ENCODE assay signal across 7 mouse cellular contexts in genomic region chr9:59723096-59723657, GRCm38 (mm10). TPM values are rescaled to one million over a fixed set of nuclear protein-coding genes. Genes with fewer than 3 reads are reported as not detected.
DNase-seq lines count a peak whose midpoint lies in the region; ATAC-seq and TF ChIP-seq lines count a peak whose summit lies in the region.

No protein-coding gene starts in this region.

- peak; percentile 93 for ATAC-seq in megakaryocyte-erythroid progenitor cell, adult 5-6 weeks (replicated peaks; ENCODE audit: low FRiP score, low TSS enrichment, poor library complexity, severe bottlenecking)

- peaks cover 6% of the 10 kb centered on the region; the same call in 1 of the 2 replicates for H3K4me1 ChIP-seq in cortical plate, adult 2 months (ENCODE audit: control insufficient read depth, insufficient read depth, low read length)

- H3K27ac ChIP-seq in cortical plate, adult 2 months (ENCODE audit: insufficient read depth, low read length): no peak overlapping the region

- peak; percentile 50 to 53 for DNase-seq in adrenal gland, adult 18-20 months (ENCODE audit: low spot score in 2 of 2)
- DNase-seq in gastrocnemius, postnatal 10 days: peak; percentile 56
- peak; percentile 86 for DNase-seq in induced T-regulatory cell, adult 2 months (ENCODE audit: low read depth)
- DNase-seq in left cerebral cortex, adult 8-10 months (ENCODE audit: low spot score in 2 of 2): peak; percentile 51 to 61
- DNase-seq in right cerebral cortex, postnatal 4 days: peak; percentile 61

- peak; percentile 87 for TF ChIP-seq CTCF in cortical plate, adult 2 months (IDR thresholded peaks at IDR 0.05; ENCODE audit: extremely low read depth, insufficient read depth, low read length)

- peak overlapping the region; percentile 32 for H3K4me3 ChIP-seq in cortical plate, adult 2 months (ENCODE audit: insufficient read depth, low read length)

- TF ChIP-seq POLR2A in cortical plate, adult 2 months (IDR thresholded peaks at IDR 0.05; ENCODE audit: extremely low read depth, insufficient read depth, low read length): 0 out of 2 replicates have a peak, but pooled peaks have one; percentile 8

RNA-seq across cellular contexts. Expression of gene Senp8, which starts 27.3 kb away (rescaled TPM):
- total RNA-seq in adrenal gland, adult 18-20 months (2021): 10 to 100 TPM in 1 of 2 experiments, 1 to 10 TPM in 1; 9.2 to 11.7 TPM
- polyA plus RNA-seq in cortical plate, adult 2 months (2012; rRNA removed): 5.1 and 6.3 TPM in 2 replicates
- total RNA-seq in gastrocnemius, postnatal 10 days (2021): 1 to 10 TPM; 6.5 to 8.5 TPM
- total RNA-seq in left cerebral cortex, adult 8-10 months (2022): 1 to 10 TPM; 7.7 to 9.4 (median 7.8) TPM
- total RNA-seq in megakaryocyte-erythroid progenitor cell, adult 5-6 weeks (2014; fragmentation: Nextera tagmentation): 3.3 and 3.6 TPM in 2 replicates
- 3.8 and 5.6 TPM in 2 replicates for total RNA-seq in megakaryocyte-erythroid progenitor cell, adult 5-6 weeks (2017)

RNA-seq across cellular contexts. Expression of gene Myo9a, which starts 27.5 kb away (rescaled TPM):
- total RNA-seq in adrenal gland, adult 18-20 months (2021): 10 to 100 TPM; 10.2 to 12.1 TPM
- polyA plus RNA-seq in cortical plate, adult 2 months (2012; rRNA removed): 23.8 and 24.2 TPM in 2 replicates
- 10 to 100 TPM; 14.9 to 24.5 TPM for total RNA-seq in gastrocnemius, postnatal 10 days (2021)
- 10 to 100 TPM; 66.3 to 92.0 (median 74.4) TPM for total RNA-seq in left cerebral cortex, adult 8-10 months (2022)
- 12.0 and 19.4 TPM in 2 replicates for total RNA-seq in megakaryocyte-erythroid progenitor cell, adult 5-6 weeks (2014; fragmentation: Nextera tagmentation)
- total RNA-seq in megakaryocyte-erythroid progenitor cell, adult 5-6 weeks (2017): 11.8 and 15.9 TPM in 2 replicates

RNA-seq across cellular contexts. Expression of gene Gramd2, which starts 43.2 kb away (rescaled TPM):
- under 1 TPM; 0.13 to 0.64 TPM for total RNA-seq in adrenal gland, adult 18-20 months (2021)
- 18.7 and 18.9 TPM in 2 replicates for polyA plus RNA-seq in cortical plate, adult 2 months (2012; rRNA removed)
- 1 to 10 TPM in 1 of 2 experiments, under 1 TPM in 1; 0.21 to 1.6 TPM for total RNA-seq in gastrocnemius, postnatal 10 days (2021)
- 10 to 100 TPM in 3 of 4 experiments, 1 to 10 TPM in 1; 8.1 to 14.0 (median 10.7) TPM for total RNA-seq in left cerebral cortex, adult 8-10 months (2022)
- not detected in 2 replicates for total RNA-seq in megakaryocyte-erythroid progenitor cell, adult 5-6 weeks (2014; fragmentation: Nextera tagmentation)
- total RNA-seq in megakaryocyte-erythroid progenitor cell, adult 5-6 weeks (2017): not detected in 2 replicates
